Mouse (Mus musculus) frontal cortex, postnatal 10 days (tissue): ENCODE data around the gene Sema4g.
"Not testable (repeated sequence)": the region's sequence is repeated elsewhere in the genome, so short reads cannot be mapped to it uniquely, and the experiment has no call there.

Source experiments
- DNase-seq, 2 experiments: peaks; one replicate each; pipeline ENCODE4 v3.0.0; 2022; ENCODE audit warnings: low spot score in 2 of 2, mixed read lengths in 1 of 2

Gene Sema4g

GRCm38 (mm10) chr19:45024775-45025174, 35.9 kb downstream of the Sema4g start:
- no peak for DNase-seq

GRCm38 (mm10) chr19:45025937-45026568, 37.2 kb downstream of the Sema4g start:
- DNase-seq, result no peak

DNA sequence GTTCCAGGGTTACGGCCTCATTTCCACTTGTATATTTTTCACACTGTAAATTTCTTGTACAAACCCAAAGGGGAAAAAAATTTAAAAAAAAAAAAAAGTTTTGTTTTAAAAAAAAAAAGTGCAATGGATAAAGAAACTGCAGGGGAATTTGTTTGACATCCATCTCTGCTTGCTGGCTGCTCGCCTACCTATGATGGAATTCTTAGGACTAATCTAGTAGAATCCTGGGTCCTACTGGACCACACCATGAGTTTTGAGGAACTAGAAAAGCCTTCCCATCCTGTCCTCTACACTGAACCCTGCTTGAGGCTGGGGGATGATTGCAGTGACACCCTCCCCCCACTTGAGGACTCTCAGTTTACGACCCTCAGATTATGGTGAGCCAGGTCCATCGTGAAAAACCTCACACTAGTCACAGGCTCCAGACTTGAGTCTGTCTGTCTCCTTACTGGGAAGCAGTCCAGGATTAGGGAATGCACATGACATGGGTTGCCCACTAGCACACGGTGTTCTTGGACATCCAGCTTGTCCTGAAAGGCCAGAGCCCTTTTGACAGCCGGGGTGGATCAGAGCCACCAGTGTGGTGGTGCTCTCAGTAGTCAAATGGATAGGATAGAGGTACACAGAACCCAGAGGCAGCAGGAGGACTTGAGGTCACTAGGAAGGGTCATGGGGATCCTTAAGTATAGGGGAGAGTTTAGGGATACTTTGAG, 38.2 kb downstream of the Sema4g start:
- DNase-seq, result no peak

DNA sequence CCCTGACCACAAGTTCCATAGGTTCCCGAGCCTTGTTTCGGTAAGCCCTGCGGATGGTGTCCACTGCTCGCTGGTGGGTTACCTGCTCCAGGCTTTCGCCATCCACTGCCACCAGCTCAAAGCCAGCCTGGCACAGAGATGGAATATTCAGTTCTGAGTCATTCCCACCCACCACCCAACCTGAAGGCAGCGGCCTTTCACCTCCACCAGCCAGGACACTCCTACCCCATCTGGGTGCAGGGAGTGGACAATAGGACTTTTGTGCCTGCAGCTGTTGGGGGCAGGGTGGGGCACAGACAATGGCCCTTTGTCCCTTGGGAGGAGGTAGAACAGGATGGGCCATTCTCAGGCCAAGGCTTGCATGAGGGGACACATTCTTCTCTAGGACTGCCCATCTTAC, 38.9 kb downstream of the Sema4g start:
- DNase-seq, result no peak

DNA sequence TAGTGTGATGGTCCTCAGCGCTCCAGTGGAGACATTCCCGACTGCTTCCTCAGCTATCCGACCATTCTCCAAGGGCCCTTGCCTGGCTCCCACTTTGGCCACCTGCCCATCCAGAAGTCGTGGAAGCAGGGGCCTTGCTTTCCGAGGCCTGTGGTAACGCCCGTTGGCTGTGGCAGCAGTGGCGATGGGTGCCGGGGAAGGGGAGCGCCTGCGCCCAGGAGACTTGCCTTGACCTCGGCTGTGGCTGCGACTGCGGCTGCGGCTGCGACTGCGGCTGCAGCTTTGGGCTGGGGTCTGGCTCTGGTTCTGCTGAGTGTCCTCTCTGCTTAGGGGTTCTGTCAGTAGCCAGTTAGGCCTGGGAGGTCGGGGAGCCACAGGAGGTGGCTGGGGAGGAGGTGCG, 39.8 kb downstream of the Sema4g start:
- no peak for DNase-seq

DNA sequence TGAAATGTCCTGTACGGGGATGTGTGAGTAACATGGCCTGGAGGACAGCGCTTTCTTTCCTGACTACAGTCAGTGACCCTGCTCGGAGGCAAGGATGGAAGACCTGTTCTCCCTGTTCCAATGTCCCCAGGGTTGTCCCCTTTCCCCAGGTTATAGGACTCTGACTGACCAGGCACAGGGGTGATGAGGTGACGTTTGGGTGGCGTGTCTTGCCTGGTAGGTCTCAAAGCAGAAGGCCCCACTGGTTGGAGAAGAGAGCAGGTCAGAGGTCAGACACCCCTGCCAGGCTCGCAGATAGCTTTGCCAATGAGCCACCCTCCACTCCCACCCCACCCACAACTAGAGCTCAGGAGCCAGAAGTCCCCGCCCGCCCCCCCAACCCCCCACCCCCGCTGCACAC, 40.7 kb downstream of the Sema4g start:
- DNase-seq, result no peak

DNA sequence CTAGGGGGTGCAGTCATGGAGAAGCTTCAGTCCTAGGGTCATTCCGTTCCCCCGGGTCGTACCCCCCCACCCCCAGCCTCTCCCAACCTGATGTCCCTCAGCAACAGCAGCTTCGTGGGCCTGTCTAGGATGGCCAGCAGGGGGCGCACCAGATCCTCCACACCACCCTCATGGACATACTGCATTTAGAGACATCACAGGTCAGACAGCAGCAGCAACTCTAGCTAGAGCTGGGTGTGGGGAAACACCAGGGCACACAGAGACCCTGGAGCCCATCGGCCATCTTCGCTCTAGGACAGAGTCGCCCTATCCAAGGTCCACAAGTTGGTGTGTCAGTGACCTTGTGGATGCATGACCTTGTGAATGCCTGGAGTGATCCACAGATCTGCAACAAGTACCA, 41.2 kb downstream of the Sema4g start:
- DNase-seq, result no peak

DNA sequence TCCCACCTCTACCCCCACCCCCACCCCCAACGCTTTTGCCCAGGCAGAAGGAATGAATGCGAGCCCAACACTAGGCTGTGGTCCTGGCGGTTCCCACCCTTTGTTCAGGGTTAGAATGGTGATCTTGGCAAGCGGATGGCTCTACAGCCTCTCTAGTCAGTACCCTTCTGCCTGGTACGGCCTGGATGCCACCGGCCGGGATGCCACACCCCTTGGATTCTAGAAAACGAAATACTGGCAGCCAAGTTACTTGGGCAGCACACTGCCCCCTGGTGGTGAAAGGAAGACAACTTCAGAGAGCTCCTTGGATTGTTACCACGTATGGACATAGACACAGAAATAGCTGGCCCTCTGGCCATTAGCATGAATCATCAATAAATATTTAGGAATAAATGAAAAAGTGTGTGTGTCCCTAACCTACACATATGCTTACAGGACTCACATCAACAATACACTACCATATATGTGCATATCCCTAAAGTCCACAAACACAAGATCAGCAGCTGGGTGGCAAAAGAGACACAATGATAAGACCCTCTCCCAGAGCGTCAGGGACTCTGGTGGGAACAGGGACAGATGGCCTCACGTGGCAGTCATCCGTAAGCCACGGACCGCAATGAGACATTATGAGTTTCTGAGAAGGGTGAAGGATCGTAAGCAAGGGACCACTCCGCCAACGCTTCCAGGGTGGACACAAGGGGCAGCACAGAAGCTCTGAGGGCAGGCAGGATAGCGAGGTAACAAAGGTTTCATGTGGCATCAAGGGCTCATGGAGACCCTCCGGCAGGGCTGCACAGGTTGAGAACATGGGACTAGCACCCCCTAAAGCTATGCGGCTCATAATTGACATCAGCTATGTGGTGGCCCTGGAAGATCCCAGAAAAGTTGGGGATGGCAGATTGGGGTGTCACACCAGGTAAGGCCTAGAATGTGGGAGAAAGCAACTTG, 42.1 kb downstream of the Sema4g start:
- DNase-seq, result peak in 1 of 2 experiments; percentile 77

GRCm38 (mm10) chr19:45031780-45032179, 42.9 kb downstream of the Sema4g start:
- DNase-seq, result peak in 1 of 2 experiments; percentile 74

- DNase-seq, result no peak
These were observed 43.9 kb downstream of the Sema4g start for GRCm38 (mm10) chr19:45032570-45033332.

- no peak for DNase-seq
These were observed 48.0 kb downstream of the Sema4g start for GRCm38 (mm10) chr19:45036867-45037266.

DNA sequence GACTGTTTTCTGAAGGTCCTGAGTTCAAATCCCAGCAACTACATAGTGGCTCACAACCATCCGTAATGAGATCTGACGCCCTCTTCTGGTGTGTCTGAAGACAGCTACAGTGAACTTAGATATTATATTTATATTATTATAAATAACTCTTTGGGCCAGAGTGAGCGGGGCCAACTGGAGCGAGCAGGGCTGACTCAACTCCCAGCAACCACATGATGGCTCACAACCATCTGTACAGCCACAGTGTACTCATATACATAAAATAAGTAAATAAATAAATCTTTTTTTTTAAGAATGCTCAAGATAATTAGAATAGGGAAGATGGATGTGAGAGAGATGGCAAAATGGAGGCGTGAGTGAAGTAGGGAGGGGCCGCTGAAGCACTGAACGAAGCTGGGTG, 49.3 kb downstream of the Sema4g start:
- not testable (repeated sequence) for DNase-seq

GRCm38 (mm10) chr19:45040214-45040613, 51.3 kb downstream of the Sema4g start:
- no peak for DNase-seq

- DNase-seq, result no peak
These were observed 55.6 kb downstream of the Sema4g start for GRCm38 (mm10) chr19:45044389-45044927.

- DNase-seq, result no peak
These were observed 56.3 kb downstream of the Sema4g start for GRCm38 (mm10) chr19:45045236-45045635.

GRCm38 (mm10) chr19:45045651-45046050, 56.8 kb downstream of the Sema4g start, which contains the start of gene Pdzd7:
Gene Pdzd7, minus strand, starts transcription at chr19:45045717.
- no peak for DNase-seq

GRCm38 (mm10) chr19:45046523-45047321, 57.8 kb downstream of the Sema4g start:
- DNase-seq, result peak; percentile 84 to 85

GRCm38 (mm10) chr19:45047417-45047934, 58.6 kb downstream of the Sema4g start, which contains the start of gene Sfxn3:
Gene Sfxn3, plus strand, starts transcription at chr19:45047503.
- DNase-seq, result peak; percentile 93 to 94

DNA sequence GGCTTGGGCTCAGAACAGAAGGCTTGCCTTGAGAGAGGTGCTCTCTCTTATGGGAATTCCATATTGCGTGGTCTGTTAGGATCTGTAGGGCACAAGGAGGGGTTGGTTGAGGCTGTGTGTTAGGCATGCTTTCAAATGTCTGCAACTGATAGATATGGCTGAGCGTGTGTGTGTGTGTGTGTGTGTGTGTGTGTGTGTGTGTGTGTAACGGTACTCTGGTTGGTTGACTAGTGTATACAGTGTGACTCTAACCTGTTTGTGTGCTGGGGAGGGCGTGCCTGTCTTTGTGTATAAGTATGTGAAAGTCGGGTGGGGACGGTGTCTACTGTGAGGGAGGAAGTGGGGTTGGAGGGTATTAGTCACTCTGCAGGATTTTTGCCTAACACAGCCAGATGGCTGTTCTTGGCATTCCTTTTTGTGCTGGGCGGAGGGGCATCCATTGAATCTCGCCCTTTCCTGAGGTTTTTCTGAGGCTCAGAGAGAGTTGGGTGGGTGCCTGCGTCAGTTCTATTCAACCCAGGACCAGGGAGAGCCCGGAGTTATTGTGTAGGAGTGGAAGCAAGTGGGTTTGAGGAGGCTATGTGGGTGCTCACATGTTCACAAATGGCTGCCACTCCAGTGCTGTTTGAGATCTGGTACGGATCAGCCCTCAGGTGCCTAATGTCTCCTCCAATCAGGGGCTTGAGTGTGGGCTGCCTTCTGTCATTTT, 59.2 kb downstream of the Sema4g start:
- DNase-seq, result peak; percentile 58 to 80
